Mouse (Mus musculus): ENCODE data around the gene Mttp. TPM values are rescaled to one million over a fixed set of nuclear protein-coding genes. Genes with fewer than 3 reads are reported as not detected.
"Not testable (repeated sequence)": the region's sequence is repeated elsewhere in the genome, so short reads cannot be mapped to it uniquely, and the experiment has no call there.

The Mttp gene
- total RNA-seq (2021) = 1 to 10 TPM; 6.0 to 6.8 TPM

DNA sequence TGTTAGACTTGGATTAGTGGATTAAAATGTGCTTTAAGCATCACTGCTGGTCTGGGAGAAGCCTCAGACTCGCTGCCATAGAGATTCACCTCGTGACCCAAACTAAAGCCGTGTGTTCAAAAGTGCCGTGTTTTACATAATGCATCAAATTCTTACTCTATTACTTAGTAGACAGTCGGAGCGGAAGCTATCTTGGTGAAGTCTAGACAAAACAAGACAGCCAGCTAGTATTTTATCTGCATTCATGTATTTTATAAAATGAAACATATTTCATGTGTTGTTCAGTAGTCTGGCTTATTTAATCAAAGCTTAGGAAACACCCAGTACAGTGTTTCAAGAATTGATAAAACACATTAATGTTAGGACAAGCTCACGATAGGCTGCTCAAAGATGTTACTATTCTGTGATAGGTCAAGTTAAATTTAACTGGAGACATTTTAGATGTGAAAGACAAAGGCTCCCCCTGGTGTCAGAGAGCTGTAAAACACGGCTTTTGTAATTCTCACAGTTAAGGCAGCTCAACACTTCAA, at the start of gene Mttp:
TSS of gene Mttp (minus strand) at position 327 of the 530 bp plus-strand sequence.
- peak; percentile 42 to 69 for DNase-seq

DNA sequence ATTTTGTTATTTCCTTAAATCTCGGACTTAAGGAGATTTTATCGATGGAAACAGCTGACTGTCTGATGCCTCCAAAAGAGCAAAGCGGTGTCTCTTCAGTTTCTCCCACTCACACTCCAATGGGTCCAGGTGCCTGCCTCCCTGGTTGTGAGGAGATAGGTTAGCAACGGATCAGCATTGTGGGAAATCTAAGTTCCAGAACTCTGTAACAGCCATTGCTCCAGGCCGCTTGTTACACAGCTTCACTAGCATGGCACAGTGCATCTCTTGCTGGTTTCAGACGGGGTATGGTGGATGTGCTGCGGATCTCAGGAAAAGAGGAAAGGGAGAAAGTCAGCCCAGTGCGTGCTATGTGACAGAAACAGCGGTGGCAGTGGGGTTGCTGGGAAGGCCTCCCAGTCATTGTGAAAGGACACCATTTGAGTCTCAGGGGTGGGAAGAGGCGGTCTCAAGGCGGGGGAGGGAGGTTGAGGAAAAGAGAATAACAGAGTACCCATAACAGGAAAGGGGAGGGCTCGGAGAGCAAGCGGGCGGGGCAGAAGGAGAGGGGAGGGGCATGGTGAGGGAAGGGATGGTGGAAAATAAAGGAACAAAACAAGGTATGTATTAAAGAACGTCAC, 49.0 kb upstream of the Mttp start, which contains the start of gene 4930579F01Rik:
TSS of gene 4930579F01Rik (minus strand) at position 143 of the 620 bp plus-strand sequence.
- DNase-seq = no peak

DNA sequence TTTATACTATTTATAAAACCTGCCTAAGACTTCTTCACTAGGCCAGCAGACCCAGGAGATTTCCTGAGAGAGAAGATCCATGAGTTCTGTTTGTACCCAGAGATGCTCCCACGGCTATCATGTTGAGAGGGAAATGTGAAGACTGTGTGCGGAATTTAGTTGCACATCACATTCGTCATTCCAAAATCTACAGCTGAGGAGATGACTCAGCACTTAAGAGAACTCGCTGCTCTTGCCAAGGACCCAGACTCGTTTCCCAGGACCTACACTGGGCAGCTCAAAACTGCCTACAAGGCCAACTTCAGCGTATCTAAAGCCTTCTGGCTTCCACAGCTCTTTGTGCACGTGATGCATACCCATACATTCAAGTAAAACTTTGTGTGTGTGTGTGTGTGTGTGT, 47.5 kb upstream of the Mttp start:
- DNase-seq = no peak

DNA sequence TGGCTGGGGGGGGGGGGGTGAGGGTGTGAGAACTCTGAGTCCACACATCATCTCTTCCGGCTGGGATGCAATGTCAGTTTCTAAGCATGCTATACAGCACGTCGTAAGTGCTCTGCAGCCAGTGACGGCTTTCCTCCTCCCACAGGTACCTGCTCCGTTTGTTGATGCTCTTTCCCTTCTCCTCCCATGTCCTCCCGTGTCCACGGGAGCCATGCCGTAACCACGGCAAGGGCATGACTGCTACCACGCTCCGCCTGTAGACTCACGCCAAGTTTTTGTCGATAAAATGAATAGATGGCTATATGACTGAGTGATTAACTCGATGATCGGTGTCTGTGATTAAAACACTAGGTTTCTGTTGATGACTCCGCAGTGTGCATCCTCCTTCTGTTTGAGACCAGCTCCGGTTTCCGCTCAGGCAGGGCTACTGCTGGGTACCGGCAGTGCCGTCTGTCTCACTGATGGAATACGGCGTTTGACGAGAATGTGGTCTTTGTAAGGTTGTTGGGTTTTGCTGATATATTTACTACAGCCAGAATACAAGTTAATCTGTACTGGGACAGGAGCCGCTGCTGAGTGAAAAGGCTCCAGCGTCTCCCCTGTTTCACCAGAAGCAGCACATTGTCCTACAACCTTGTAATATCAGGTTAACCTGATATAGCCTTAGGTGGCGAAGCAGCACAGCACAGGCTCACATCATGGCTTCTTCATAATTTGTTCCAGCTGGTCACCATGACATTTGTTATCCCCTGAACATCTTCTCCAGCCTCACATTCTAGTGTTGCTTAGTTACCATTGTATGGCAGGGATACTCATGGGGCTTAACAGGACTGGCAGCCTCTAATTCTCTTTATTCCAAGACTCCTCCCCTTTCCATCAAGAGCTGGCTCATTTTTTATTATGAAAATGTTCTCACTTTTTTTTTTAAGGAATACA, 41.5 kb upstream of the Mttp start:
- DNase-seq = no peak

DNA sequence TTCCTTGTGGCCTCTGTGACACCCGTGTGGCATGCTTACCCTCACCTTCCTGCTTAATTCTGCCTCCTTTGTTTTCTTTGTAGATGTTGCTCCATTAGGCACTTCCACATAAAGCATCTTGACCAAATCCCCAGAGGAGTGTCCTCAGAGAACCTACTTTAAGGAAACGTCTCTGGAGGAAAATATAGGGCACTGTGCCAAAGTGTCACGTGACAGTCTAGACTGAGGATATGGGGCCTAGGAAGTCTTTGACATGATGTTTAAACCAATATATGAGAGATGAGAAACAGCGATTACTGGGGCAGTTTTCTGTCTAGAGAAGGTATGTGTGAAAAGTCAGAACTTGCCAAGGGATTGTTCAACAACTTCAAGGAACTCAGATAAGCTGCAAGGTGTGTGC, 40.5 kb upstream of the Mttp start:
- DNase-seq = no peak

DNA sequence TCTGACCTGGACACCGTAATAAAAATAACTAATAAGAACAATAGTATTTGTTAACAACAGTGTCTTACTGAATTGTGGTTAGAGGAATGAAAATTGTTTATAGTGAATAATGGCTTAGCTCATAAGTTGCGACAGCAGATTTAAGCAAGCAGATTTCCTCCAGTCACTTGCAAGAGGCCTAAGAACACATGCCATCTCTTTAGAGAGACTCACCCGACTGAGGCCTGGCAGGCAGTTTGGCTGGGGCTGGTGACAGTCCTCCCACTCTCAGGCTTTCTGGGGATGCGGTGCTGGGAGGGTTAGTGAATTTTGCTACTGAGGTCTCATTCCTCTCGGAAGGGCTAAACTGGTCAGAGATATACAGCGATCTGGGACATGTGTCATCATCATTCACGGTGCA, 38.6 kb upstream of the Mttp start:
- no peak for DNase-seq

DNA sequence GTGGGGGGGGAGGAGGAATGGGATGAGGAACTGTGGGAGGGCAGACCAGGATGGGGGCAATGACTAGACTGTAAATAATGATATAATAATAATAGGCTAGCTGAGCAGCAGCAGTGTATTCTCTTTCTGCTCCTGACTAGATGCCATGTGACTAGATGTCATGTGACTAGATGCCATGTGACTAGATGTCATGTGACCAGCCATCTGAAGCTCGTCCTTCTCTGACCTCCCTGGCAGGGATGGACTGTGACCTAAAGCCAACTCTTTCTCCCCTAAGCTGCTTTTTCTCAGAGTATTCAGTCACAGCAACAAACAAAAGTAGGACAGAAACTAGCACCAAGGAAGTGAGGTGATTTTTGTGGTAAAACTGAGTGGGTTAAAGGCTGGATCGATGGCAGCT, 37.3 kb upstream of the Mttp start:
- DNase-seq = no peak

DNA sequence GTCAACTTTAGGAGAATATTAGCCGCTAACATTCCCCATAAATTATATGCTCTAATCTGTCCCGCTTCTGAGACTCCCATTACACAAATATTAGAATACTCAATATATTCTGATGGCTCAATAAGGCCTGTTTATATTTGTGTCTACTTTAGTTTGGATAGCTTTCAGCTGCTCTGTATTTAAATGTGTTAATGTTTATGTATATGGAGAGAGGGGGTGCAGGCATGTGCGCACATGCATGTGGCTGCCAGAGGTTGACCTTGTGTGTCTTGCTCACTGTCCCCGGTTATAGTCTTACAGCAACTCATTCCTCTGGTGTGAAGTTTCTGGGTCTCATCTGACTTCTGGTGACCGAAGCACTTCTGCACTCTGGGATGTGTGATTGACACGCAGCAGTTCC, 30.8 kb upstream of the Mttp start:
- DNase-seq = no peak

DNA sequence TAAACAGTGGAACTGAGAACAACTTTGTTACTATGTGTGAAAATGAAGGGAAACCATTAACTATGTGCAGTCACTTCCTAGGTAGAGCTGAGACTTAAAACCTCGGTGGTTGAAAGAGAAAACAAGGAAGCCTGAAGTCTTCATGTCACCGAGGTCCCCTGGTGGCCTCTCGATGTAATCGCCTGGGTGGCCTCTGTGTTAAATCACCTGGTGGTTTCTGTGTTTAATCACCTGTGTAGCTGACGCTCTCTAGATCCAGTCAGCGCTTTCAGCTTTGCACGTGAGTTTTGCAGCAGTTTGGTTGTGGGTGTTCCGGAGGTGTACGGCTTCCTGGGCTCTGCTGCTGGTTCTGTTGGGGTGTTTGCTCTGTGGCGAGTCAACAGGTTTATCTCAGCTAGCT, 28.5 kb upstream of the Mttp start:
- DNase-seq = no peak

DNA sequence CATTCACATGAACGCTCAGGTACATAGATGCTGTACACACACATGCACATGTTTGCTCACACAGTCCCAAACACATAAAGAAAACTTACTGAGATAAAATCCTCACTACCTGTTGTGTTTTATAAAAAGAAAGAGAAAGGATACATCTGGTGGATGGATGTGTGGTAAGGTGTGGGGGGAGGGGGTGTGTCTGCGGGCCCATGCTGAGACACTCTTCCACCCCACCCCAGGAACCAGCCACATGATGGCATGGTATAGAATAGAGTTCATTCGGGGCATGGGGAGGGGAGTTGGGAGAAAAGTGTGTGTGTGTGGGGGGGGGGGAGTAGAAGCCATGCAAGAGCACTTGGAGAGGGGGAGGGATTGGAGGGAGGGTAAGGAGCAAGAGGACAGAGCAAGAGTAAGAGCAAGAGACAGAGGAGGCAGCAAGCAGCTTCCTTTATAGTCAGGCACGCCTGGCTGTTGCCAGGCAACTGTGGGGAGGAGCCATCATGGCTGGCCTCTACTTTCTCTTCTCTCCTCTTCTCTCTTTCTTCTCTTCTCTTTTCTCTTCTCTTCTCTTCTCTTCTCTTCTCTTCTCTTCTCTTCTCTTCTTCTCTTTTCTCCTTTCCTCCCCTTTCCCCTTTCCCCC, 17.9 kb upstream of the Mttp start:
- no peak for DNase-seq

DNA sequence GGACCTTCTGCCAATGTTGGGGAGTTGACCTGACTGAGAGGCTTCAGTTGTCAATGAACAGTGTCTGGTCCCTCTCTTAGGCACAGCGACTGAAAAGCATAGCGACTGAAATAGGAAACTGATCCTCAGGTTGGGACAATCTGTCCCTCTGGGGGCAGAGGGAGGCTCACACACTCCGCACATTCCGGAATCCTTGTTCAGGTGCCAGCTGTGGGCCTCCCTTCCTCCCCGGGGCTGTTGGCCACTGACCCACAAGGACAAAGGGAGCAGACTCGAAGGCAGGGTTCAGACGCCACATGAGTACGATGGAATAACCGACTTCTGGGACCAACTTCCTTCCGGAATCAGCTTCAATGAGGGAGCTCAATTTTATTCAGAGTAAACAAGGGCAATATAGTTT, 16.9 kb upstream of the Mttp start:
- no peak for DNase-seq

DNA sequence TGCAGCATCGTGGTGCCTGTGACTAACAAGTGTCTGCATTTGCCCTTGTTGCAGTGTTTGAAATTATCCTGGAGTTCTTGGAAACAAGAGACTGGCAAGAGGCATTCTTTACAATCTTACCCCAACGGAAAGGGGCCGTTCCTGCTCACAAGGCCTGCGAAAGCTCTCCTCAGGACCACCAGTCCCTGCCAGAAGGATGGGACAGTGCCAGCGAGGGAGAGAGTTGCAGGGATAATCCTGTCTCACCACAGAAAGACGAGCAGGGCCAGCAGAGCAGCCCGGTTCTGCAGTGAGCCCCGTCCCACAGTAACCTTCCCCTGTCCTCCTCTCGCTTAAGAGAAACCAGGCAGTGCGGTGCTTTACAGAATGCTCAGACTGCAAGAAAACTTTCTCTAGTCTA, 11.9 kb upstream of the Mttp start:
- no peak for DNase-seq

DNA sequence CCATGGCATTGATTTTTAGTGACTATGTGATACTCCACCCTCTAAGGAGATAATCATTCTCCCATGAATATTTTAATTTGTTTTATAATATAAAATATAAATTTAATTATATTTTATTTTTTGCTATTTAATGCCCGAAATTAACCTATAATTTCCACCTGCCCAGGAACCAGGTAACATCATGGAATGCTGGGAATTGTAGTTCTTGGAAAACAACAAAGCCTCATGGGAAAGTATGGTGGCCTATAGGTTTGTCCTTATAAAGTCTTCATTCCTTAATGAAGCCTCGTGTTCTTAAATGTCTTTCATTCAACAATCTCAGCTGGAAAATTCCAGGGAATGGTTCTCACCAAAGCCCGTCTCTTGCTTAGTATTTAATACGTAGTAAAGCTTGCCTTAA, 10.3 kb upstream of the Mttp start:
- DNase-seq = no peak

DNA sequence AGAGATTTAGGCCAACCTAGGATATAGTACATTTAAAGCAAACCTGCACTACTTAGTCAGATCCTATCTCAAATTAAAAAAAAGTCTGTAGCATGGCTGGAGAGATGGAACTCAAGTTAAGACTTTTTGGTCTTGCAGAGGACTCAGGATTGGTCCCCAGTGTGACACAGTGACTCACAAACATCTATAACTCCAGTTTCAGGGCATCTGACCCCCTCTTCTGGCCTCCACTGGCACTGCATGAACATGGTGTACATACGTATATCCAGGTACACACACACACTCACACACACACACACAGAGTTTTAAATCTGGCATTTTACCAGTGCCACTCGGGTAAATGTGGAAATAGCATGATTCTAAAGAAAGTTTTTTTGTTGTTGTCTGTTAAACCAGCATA, 4.0 kb upstream of the Mttp start:
- no peak for DNase-seq

DNA sequence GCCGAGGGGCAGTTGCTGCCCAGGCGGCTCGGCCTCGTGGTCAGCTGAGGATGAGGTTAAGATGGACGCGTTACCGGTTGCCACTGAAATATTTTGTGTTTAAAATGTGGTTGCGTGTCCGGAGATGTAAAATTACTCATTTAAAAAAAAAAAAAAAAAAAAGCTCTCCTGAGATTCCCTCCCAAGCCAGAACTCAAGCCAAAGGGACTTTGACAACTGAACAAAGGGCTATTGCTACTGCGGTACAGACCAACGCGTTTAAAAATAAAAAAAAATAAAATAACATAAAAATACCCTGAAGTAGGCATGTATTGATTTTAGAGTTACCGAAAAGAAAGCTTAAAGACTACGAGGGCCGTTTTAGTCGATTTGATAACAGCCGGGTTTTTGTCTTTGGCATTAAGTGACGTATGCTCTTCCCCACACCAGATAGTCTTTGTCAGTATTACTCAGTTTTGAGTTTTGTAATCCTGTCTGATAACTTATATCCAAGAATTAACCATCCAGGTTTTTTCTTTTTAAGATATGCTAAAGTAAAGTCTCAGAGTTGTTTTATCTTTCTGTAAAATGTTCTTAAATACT, 617 bp downstream of the Mttp start:
- no peak for DNase-seq

DNA sequence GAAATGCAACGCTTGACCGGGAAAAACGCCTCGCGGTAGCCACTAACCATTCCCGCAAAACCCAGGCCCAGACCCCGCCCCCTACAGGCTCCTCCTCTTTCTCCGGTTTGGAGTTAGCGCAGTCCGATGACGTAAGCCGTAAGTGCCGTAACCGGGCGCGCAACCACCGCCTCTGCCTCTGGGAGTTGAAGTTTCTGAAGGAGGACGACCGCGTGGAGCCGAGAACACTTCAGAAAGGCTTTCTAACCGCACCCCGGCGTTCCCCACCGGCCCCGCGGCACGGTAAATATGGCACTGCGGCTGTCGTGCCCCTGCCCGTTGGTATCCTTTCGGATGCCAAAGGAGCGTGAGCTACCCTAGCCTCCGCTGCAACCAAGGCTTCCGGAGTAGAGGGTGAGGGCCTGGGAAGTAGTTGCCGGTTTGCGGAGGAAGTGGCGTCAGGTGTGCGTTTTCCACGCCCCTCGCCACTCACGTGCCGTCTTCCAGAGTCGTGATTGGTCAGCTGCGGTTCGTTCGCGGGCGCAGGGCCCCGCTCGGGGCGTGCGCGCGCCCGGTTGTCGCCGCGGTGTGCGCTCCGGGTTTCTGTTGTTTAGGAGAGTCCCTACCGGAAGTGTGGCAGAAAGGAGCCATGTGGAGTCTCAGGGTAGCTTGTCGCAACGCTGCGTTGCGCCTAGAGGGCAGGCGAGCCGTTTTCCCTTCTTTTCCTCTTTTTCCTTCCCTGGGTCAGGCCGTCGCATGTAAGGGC, 1.3 kb downstream of the Mttp start, which contains the start of gene Trmt10a:
TSS of gene Trmt10a (plus strand) at position 134 of the 745 bp plus-strand sequence.
- peak; percentile 97 for DNase-seq

DNA sequence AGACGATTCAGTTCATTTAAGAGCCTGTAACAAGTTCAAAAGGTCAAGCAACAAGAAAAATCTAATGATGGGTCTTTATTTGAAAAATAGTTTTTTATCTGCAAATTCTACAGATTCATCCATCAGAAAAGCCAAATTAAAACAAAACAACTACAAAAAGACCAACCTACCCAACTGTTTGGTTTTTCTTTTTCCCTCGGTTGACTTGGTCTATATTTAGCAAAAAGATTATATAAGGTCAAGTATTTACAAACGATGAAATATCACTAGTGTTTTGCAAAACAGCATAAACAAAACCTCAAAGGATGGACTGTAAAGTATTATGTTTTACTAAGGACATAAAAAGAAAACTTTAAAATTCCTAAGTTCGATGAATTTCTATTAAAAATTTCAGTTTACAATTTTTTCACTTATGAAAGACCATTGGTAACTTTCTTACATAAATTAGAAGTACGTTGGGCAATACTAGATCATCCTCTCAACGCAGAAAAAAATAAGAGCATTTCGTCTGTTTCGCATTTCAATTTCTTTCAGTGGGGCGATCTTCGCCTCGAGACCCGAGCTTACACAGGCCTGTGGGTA, 1.9 kb downstream of the Mttp start:
- DNase-seq = no peak

DNA sequence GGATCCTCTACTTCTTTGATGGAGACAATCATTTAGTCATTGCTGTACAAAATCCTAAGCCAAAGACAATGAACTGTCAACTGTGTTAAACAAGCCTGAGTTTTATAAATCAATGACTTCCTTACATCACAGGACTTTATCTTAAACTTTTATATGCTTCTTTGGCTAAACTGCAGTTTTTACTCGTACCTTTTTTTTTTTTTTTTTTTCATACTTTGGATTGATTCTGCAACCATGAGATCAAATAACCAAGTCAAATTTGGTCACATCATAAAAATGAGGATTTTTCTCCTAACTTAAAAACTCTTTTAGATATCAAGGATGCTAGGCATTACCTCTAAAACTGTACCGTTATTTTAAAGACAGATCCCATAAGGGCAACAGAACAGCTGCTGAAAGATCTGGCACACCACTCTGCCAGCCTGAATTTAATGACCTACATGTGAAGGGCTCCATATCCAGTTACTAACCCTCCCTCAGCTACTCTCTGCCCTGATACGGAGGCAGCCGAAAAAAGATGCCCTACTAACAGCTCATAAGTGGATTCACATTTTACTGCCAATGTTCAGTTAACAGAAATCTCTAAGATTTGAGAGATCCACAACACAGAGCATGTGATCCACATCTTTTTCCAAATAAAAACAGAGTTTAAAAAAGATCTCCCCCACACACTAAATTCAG, 2.6 kb downstream of the Mttp start:
- no peak for DNase-seq

DNA sequence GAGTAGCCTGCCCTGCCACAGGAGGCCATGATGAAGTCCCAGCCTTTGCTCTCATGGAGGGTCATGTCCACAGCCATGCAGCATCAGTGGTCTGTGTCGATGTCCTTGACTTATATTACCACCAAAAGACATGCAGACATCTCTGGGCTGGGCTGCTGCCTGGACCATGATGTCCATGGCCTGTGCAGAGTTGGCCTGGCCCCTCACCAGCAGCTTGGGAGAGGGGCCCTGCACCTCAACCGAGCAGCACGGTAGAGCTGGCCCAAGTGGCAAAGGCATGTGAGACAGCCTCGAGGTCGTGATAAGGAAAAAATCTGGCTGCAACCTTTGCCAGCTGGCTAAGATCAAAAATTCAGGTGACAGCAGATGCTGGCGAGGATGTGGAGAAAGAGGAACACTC, 5.1 kb downstream of the Mttp start:
- DNase-seq = no peak

DNA sequence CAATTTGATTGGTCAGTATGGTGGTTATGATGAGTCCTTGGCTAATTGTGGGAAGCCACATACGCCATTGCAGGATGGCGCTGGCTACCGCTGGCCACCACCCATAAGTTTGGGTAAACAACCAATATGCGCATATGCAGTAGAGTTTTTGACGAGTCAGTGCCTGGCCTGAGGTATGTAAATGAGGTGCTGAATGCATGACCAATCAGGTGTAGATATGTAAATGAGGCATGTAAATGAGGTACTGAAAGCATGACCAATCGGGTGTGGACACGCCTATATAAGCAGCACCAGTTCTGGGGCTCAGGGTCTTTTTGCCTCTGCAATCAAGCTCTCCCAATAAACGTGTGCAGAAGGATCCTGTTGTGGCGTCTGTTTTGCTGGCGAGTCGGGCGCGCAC, 6.6 kb downstream of the Mttp start:
- DNase-seq = not testable (repeated sequence)

DNA sequence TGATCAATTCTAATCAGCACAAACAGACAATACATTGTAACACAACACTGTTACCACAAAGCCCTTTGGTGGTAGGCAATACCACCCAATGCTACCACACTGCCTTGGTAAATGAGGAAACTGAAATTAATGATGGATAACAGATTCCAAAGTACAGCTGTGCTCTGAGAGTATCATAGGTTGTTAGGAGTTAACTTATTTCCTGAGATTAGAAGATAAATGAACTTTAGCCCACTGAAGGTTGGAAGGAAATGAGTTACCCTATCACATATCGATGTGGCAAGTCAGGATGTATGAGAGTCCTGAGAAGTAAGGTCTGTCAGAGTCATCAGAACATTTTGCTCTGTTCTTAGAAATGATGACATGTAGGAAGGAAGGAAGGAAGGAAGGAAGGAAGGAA, 10.2 kb downstream of the Mttp start:
- DNase-seq = no peak

Measured in layer of hippocampus, postnatal 36 days (tissue).